Mouse (Mus musculus) intestine, embryonic 16.5 days (tissue): ENCODE data around the gene Rnf182. TPM values are rescaled to one million over a fixed set of nuclear protein-coding genes. Genes with fewer than 3 reads are reported as not detected.

Experiments used
- ATAC-seq: fragments of 200-750 bp; cut with Nextera tagmentation; 2 replicates; pipeline ENCODE4 v1.8.0; 2017; ENCODE audit warnings: moderate TSS enrichment, moderate library complexity
- H3K27ac ChIP-seq: fragments of 300-500 bp; sonication (generic); 2 replicates; pipeline ENCODE4 v1.5.1; 2014; ENCODE audit warnings: mild to moderate bottlenecking, low read length
- H3K27me3 ChIP-seq: fragments of 300-500 bp; sonication (generic); replicated peaks from 2 replicates; pipeline ENCODE4 v1.6.1; 2014; ENCODE audit warnings: low read length, control low read depth, mixed read lengths; ENCODE audit not compliant: control insufficient read depth, insufficient read depth
- H3K36me3 ChIP-seq: fragments of 300-500 bp; sonication (generic); 2 replicates; pipeline ENCODE4 v1.6.1; 2014; ENCODE audit warnings: low read length, control low read depth; ENCODE audit not compliant: control insufficient read depth, insufficient read depth
- H3K4me1 ChIP-seq: fragments of 300-500 bp; sonication (generic); 2 replicates; pipeline ENCODE4 v1.6.1; 2014; ENCODE audit warnings: low read length, control low read depth, mixed read lengths; ENCODE audit not compliant: control insufficient read depth, insufficient read depth
- H3K4me2 ChIP-seq: fragments of 300-500 bp; sonication (generic); 2 replicates; pipeline ENCODE4 v1.6.1; 2014; ENCODE audit warnings: low read depth, low read length, control low read depth
- H3K4me3 ChIP-seq: fragments of 300-500 bp; sonication (generic); 2 replicates; pipeline ENCODE4 v1.5.1; 2014; ENCODE audit warnings: mild to moderate bottlenecking, low read length
- H3K9ac ChIP-seq: fragments of 300-500 bp; sonication (generic); 2 replicates; pipeline ENCODE4 v1.6.1; 2014; ENCODE audit warnings: low read depth, low read length
- H3K9me3 ChIP-seq: fragments of 300-500 bp; sonication (generic); 2 replicates; pipeline ENCODE4 v1.6.1; 2016; ENCODE audit warnings: low read length, control low read depth; ENCODE audit not compliant: control insufficient read depth
- WGBS: fragments of 180-500 bp; shearing (Covaris S2); extraction: QIAGEN DNeasy Blood & Tissue Kit; methylation state at CpG from one replicate; pipeline ENCODE4 v1.1.7; 2014; 5-methylcytosine and 5-hydroxymethylcytosine counted together
- polyA plus RNA-seq: library from polyadenylated mRNA; unstranded; fragments of >200 nt; fragmentation: Nextera tagmentation; extraction: Ambion mirVana; gene quantifications from 2 replicates; pipeline ENCODE4 v1.2.1, GENCODE M21; 2015

Gene Rnf182
- polyA plus RNA-seq, 1 experiment from 2014 or later, result 1.1 TPM

- no peak overlapping the region for H3K9ac ChIP-seq
- H3K9me3 ChIP-seq, result no peaks in the 10 kb centered on the region
- H3K27ac ChIP-seq, result no peak overlapping the region
- ATAC-seq, result no peak
- H3K4me3 ChIP-seq, result no peak overlapping the region
- no peaks in the 10 kb centered on the region for H3K4me1 ChIP-seq
- no peaks in the 10 kb centered on the region for H3K27me3 ChIP-seq
- 44% methylated on average over 16 of the region's 16 CpGs for WGBS
- no peaks in the 10 kb centered on the region for H3K36me3 ChIP-seq
- H3K4me2 ChIP-seq, result no peak overlapping the region
These were observed 32.5 kb upstream of the Rnf182 start for GRCm38 (mm10) chr13:43582961-43583360.

DNA sequence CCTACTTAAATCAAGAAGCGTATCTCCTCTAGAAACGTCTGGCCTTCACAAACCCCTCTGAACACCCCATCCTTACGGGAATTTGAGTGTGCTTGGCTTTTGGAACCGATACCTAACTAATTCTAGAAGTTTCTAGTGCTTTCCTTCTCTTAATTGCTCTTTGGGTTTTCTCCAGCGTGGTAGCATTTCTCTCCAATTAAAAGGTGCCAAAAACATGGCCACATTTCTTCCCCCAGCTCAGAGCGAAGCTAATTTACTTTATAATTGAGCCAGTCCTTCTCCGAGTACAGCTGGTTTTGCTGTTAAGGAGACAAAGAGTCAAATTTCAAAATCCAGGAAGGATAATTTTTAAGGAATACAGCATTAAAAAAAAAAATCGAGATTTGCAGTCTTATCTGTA, 32.0 kb upstream of the Rnf182 start:
- no peak overlapping the region for H3K4me2 ChIP-seq
- H3K4me1 ChIP-seq, result no peaks in the 10 kb centered on the region
- ATAC-seq, result no peak
- H3K9me3 ChIP-seq, result no peaks in the 10 kb centered on the region
- H3K27ac ChIP-seq, result no peak overlapping the region
- no peak overlapping the region for H3K4me3 ChIP-seq
- no peak overlapping the region for H3K9ac ChIP-seq
- 67% methylated on average over 8 of the region's 8 CpGs for whole genome bisulfite sequencing
- no peaks in the 10 kb centered on the region for H3K27me3 ChIP-seq
- H3K36me3 ChIP-seq, result no peaks in the 10 kb centered on the region

- 64% methylated on average over 2 of the region's 2 CpGs for WGBS
- H3K27me3 ChIP-seq, result no peaks in the 10 kb centered on the region
- no peaks in the 10 kb centered on the region for H3K9me3 ChIP-seq
- H3K4me1 ChIP-seq, result no peaks in the 10 kb centered on the region
- no peak overlapping the region for H3K9ac ChIP-seq
- ATAC-seq, result no peak
- H3K4me3 ChIP-seq, result no peak overlapping the region
- no peaks in the 10 kb centered on the region for H3K36me3 ChIP-seq
- H3K4me2 ChIP-seq, result no peak overlapping the region
- H3K27ac ChIP-seq, result no peak overlapping the region
These were observed 30.2 kb upstream of the Rnf182 start for GRCm38 (mm10) chr13:43585335-43585734.

DNA sequence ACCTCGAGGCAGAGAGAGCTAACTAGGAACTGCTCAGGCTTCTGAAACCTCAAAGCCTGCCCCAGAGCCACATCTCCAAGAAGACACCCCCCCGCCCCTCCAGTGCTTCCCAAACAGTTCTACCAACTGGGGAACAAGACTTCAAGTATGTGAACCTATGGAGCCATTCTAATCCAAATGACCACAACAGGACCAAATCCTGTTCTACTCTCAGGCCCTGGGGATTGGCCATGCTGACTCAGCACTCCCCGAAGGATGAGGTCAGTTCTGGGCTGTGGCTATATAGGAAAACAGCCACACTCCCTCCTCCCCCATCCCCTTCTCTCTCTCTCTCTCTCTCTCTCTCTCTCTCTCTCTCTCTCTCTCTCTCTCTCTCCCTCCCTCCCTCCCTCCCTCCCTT, 28.5 kb upstream of the Rnf182 start:
- Histone ChIP-seq H3K9me3 (no peaks in the 10 kb centered on the region), H3K36me3 (no peaks in the 10 kb centered on the region), H3K4me3 (no peak overlapping the region), H3K27ac (no peak overlapping the region), H3K4me1 (no peaks in the 10 kb centered on the region), H3K9ac (no peak overlapping the region), H3K27me3 (no peaks in the 10 kb centered on the region), H3K4me2 (no peak overlapping the region)
- 77% methylated on average over 3 of the region's 3 CpGs for WGBS
- no peak for ATAC-seq

GRCm38 (mm10) chr13:43587844-43588840, 27.4 kb upstream of the Rnf182 start:
- no peaks in the 10 kb centered on the region for H3K4me1 ChIP-seq
- H3K4me2 ChIP-seq, result no peak overlapping the region
- no peaks in the 10 kb centered on the region for H3K9me3 ChIP-seq
- no peak for ATAC-seq
- WGBS, result 79% methylated on average over 14 of the region's 14 CpGs
- no peak overlapping the region for H3K27ac ChIP-seq
- H3K36me3 ChIP-seq, result no peaks in the 10 kb centered on the region
- no peaks in the 10 kb centered on the region for H3K27me3 ChIP-seq
- H3K4me3 ChIP-seq, result no peak overlapping the region
- no peak overlapping the region for H3K9ac ChIP-seq

GRCm38 (mm10) chr13:43591828-43592680, 23.5 kb upstream of the Rnf182 start:
- no peak overlapping the region for H3K9ac ChIP-seq
- H3K36me3 ChIP-seq, result no peaks in the 10 kb centered on the region
- 67% methylated on average over 28 of the region's 28 CpGs for WGBS
- H3K9me3 ChIP-seq, result no peaks in the 10 kb centered on the region
- H3K27me3 ChIP-seq, result no peaks in the 10 kb centered on the region
- no peaks in the 10 kb centered on the region for H3K4me1 ChIP-seq
- no peak for ATAC-seq
- no peak overlapping the region for H3K27ac ChIP-seq
- H3K4me2 ChIP-seq, result no peak overlapping the region
- no peak overlapping the region for H3K4me3 ChIP-seq

GRCm38 (mm10) chr13:43592681-43593068, 22.8 kb upstream of the Rnf182 start:
- H3K4me2 ChIP-seq, result no peak overlapping the region
- H3K9me3 ChIP-seq, result no peaks in the 10 kb centered on the region
- H3K9ac ChIP-seq, result no peak overlapping the region
- whole genome bisulfite sequencing, result 50% methylated on average over 8 of the region's 8 CpGs
- no peaks in the 10 kb centered on the region for H3K4me1 ChIP-seq
- no peaks in the 10 kb centered on the region for H3K27me3 ChIP-seq
- no peak overlapping the region for H3K27ac ChIP-seq
- H3K36me3 ChIP-seq, result no peaks in the 10 kb centered on the region
- ATAC-seq, result no peak
- no peak overlapping the region for H3K4me3 ChIP-seq

- Histone ChIP-seq H3K4me1 (no peaks in the 10 kb centered on the region), H3K9me3 (no peaks in the 10 kb centered on the region), H3K4me3 (no peak overlapping the region), H3K36me3 (no peaks in the 10 kb centered on the region), H3K27ac (no peak overlapping the region), H3K9ac (no peak overlapping the region), H3K27me3 (no peaks in the 10 kb centered on the region), H3K4me2 (no peak overlapping the region)
- ATAC-seq, result no peak
- 61% methylated on average over 4 of the region's 4 CpGs for WGBS
These were observed 19.6 kb upstream of the Rnf182 start for GRCm38 (mm10) chr13:43595896-43596295.

- H3K4me2 ChIP-seq, result no peak overlapping the region
- H3K4me3 ChIP-seq, result no peak overlapping the region
- no peaks in the 10 kb centered on the region for H3K9me3 ChIP-seq
- no peaks in the 10 kb centered on the region for H3K36me3 ChIP-seq
- no peaks in the 10 kb centered on the region; the same call in 1 of the 2 replicates for H3K4me1 ChIP-seq
- H3K9ac ChIP-seq, result no peak overlapping the region
- H3K27me3 ChIP-seq, result no peaks in the 10 kb centered on the region
- no peak overlapping the region for H3K27ac ChIP-seq
- no peak for ATAC-seq
- 94% methylated on average over 6 of the region's 6 CpGs for WGBS
These were observed 14.5 kb upstream of the Rnf182 start for GRCm38 (mm10) chr13:43600967-43601366.
